Mouse (Mus musculus) kidney, adult 2 months (tissue): ENCODE data around the gene Prrx1.

Experiments
- CTCF ChIP-seq: fragments of 200-500 bp; conservative IDR thresholded peaks from 2 replicates; pipeline ENCODE4 v1.5.1; 2011; ENCODE audit warnings: low read depth, mild to moderate bottlenecking, control low read depth, low read length, moderate library complexity, mixed read lengths; ENCODE audit not compliant: insufficient read depth, insufficient read length
- POLR2A ChIP-seq: fragments of 200-500 bp; IDR thresholded peaks from one replicate; pipeline ENCODE4 v1.6.1; 2011; ENCODE audit warnings: low read depth, low read length, control low read depth

DNA sequence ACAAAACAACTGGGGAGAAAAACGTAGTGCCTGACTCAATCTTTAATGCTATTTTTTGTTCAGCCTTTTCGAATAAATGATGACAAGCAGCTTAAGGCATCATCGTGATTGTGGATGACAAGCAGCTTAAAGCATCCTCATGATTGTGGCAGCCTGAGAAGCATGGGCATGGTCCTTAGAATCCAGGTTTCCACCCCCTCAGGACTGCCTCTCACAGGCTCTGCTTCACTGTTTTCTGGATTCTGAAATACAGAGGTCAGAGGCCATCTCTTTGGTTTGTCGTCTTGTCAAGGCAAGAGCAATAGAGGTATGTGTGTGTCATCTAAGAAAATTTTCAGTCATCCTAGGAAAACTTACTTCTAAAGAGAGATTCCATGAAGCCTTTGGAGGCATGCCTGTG lies 60.7 kb downstream of the Prrx1 start:
- no peak for TF ChIP-seq POLR2A
- TF ChIP-seq CTCF, result no peak
